Mouse (Mus musculus) embryonic facial prominence, embryonic 15.5 days (tissue): Measurements from ENCODE around the gene Olfr1338. TPM values are rescaled to one million over a fixed set of nuclear protein-coding genes. Genes with fewer than 3 reads are reported as not detected.
"Not testable (repeated sequence)": the region's sequence is repeated elsewhere in the genome, so short reads cannot be mapped to it uniquely, and the experiment has no call there.

Experiments
- ATAC-seq: fragments of 200-750 bp; cut with Nextera tagmentation; 2 replicates; pipeline ENCODE4 v1.8.0; 2017; ENCODE audit warnings: low read depth, moderate TSS enrichment; ENCODE audit not compliant: insufficient number of reproducible peaks, low FRiP score, low TSS enrichment
- H3K27ac ChIP-seq: fragments of 300-500 bp; sonication (generic); replicated peaks from 2 replicates; pipeline ENCODE4 v1.5.1; 2015; ENCODE audit warnings: mild to moderate bottlenecking, inconsistent platforms
- H3K27me3 ChIP-seq: fragments of 300-500 bp; sonication (generic); 2 replicates; pipeline ENCODE4 v1.6.1; 2015; ENCODE audit warnings: inconsistent platforms
- H3K36me3 ChIP-seq: fragments of 300-500 bp; sonication (generic); 2 replicates; pipeline ENCODE4 v1.6.1; 2015; ENCODE audit warnings: mild to moderate bottlenecking, inconsistent platforms
- H3K4me1 ChIP-seq: fragments of 300-500 bp; sonication (generic); 2 replicates; pipeline ENCODE4 v1.6.1; 2015; ENCODE audit warnings: inconsistent platforms
- H3K4me2 ChIP-seq: fragments of 300-500 bp; sonication (generic); replicated peaks from 2 replicates; pipeline ENCODE4 v1.6.1; 2015; ENCODE audit warnings: mild to moderate bottlenecking, inconsistent platforms
- H3K4me3 ChIP-seq: fragments of 300-500 bp; sonication (generic); replicated peaks from 2 replicates; pipeline ENCODE4 v1.5.1; 2015; ENCODE audit warnings: mild to moderate bottlenecking, inconsistent platforms
- H3K9ac ChIP-seq: fragments of 300-500 bp; sonication (generic); 2 replicates; pipeline ENCODE4 v1.6.1; 2015; ENCODE audit warnings: inconsistent platforms
- H3K9me3 ChIP-seq: fragments of 300-500 bp; sonication (generic); replicated peaks from 2 replicates; pipeline ENCODE4 v1.6.1; 2016; ENCODE audit warnings: inconsistent platforms
- WGBS: fragments of 180-500 bp; shearing (Covaris S2); methylation state at CpG from one replicate; pipeline ENCODE4 v1.1.7; 2015; 5-methylcytosine and 5-hydroxymethylcytosine counted together
- polyA plus RNA-seq: library from polyadenylated mRNA; unstranded; fragments of >200 nt; fragmentation: Nextera tagmentation; extraction: Ambion mirVana; gene quantifications from 2 replicates; pipeline ENCODE4 v1.2.1, GENCODE M21; 2015

The Olfr1338 gene
- polyA plus RNA-seq = 0.19 and 0.37 TPM in 2 replicates

GRCm38 (mm10) chr4:118758637-118759036 lies at the start of gene Olfr1338:
Olfr1338 (minus strand) TSS chr4:118758737.
- H3K36me3 ChIP-seq = no peaks in the 10 kb centered on the region
- H3K9me3 ChIP-seq = no peaks in the 10 kb centered on the region
- H3K27me3 ChIP-seq = no peaks in the 10 kb centered on the region
- H3K4me2 ChIP-seq = no peak within 1 kb of the TSS
- H3K27ac ChIP-seq = no peak within 1 kb of the TSS
- H3K4me1 ChIP-seq = no peaks in the 10 kb centered on the region
- ATAC-seq = no peak
- no peak within 1 kb of the TSS for H3K9ac ChIP-seq
- WGBS = 87% methylated on average over 1 of the region's 1 CpGs
- no peak within 1 kb of the TSS for H3K4me3 ChIP-seq

GRCm38 (mm10) chr4:118792796-118793195 lies 34.3 kb upstream of the Olfr1338 start:
- H3K4me3 ChIP-seq, H3K27ac ChIP-seq, ATAC-seq, H3K4me1 ChIP-seq, H3K9me3 ChIP-seq, H3K4me2 ChIP-seq, H3K36me3 ChIP-seq, H3K9ac ChIP-seq, H3K27me3 ChIP-seq: not testable (repeated sequence)

DNA sequence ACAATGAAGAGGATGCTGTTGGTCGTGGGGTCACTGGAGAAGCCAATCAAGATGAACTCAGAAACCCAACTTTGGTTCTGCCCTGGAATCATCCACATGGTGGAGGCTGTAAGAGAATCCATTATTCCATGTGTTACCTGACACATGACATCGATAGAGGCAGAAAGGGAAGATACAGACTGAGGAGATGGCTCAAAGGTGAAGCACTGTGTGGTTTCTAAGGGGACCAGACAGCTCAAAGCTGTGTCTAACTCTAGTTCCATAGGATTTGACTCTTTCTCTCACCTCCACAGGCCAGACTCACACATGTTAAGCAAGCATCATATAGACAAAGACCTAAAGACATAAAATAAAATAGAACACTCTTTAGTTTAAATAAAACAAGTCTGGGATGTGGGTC lies 23.9 kb upstream of the Olfr1338 start, which contains the start of gene Olfr1337:
TSS of gene Olfr1337 (minus strand) at position 101 of the 400 bp plus-strand sequence.
- no peaks in the 10 kb centered on the region for H3K9me3 ChIP-seq
- no peaks in the 10 kb centered on the region for H3K27me3 ChIP-seq
- ATAC-seq = no peak
- 74% methylated on average over 2 of the region's 2 CpGs for WGBS
- H3K27ac ChIP-seq = no peak within 1 kb of the TSS
- H3K4me3 ChIP-seq = no peak within 1 kb of the TSS
- no peaks in the 10 kb centered on the region for H3K36me3 ChIP-seq
- H3K4me2 ChIP-seq = no peak within 1 kb of the TSS
- H3K4me1 ChIP-seq = no peaks in the 10 kb centered on the region
- H3K9ac ChIP-seq = no peak within 1 kb of the TSS

- Histone ChIP-seq H3K4me2 (no peak overlapping the region), H3K27me3 (peaks cover 22% of the 10 kb centered on the region), H3K4me1 (no peaks in the 10 kb centered on the region), H3K9me3 (no peaks in the 10 kb centered on the region), H3K9ac (no peak overlapping the region), H3K27ac (no peak overlapping the region), H3K36me3 (no peaks in the 10 kb centered on the region), H3K4me3 (no peak overlapping the region)
- WGBS = 8% methylated on average over 16 of the region's 16 CpGs
- ATAC-seq = no peak
Measured at GRCm38 (mm10) chr4:118741881-118742280, 16.7 kb downstream of the Olfr1338 start.

GRCm38 (mm10) chr4:118740988-118741698 lies 17.4 kb downstream of the Olfr1338 start:
- H3K9me3 ChIP-seq = no peaks in the 10 kb centered on the region
- ATAC-seq = no peak
- no peak overlapping the region for H3K9ac ChIP-seq
- H3K4me2 ChIP-seq = no peak overlapping the region
- WGBS = 7% methylated on average over 11 of the region's 11 CpGs
- peaks cover 22% of the 10 kb centered on the region for H3K27me3 ChIP-seq
- no peaks in the 10 kb centered on the region for H3K36me3 ChIP-seq
- no peaks in the 10 kb centered on the region for H3K4me1 ChIP-seq
- H3K4me3 ChIP-seq = no peak overlapping the region
- H3K27ac ChIP-seq = no peak overlapping the region

- H3K4me3 ChIP-seq = no peak overlapping the region
- no peak for ATAC-seq
- no peaks in the 10 kb centered on the region for H3K9me3 ChIP-seq
- H3K4me2 ChIP-seq = no peak overlapping the region
- no peaks in the 10 kb centered on the region for H3K4me1 ChIP-seq
- H3K27me3 ChIP-seq = peaks cover 22% of the 10 kb centered on the region
- H3K36me3 ChIP-seq = no peaks in the 10 kb centered on the region
- WGBS = 65% methylated on average over 3 of the region's 3 CpGs
- no peak overlapping the region for H3K9ac ChIP-seq
- no peak overlapping the region for H3K27ac ChIP-seq
Measured at GRCm38 (mm10) chr4:118739574-118739973, 19.0 kb downstream of the Olfr1338 start.

- Histone ChIP-seq H3K9me3 (no peaks in the 10 kb centered on the region), H3K4me3 (no peak within 1 kb of the TSS), H3K4me1 (no peaks in the 10 kb centered on the region), H3K4me2 (no peak within 1 kb of the TSS), H3K27ac (no peak within 1 kb of the TSS), H3K9ac (no peak within 1 kb of the TSS), H3K36me3 (no peaks in the 10 kb centered on the region), H3K27me3 (no peaks in the 10 kb centered on the region)
- 100% methylated on average over 1 of the region's 1 CpGs for WGBS
- no peak for ATAC-seq
Measured at GRCm38 (mm10) chr4:118731875-118732274, 26.7 kb downstream of the Olfr1338 start, which contains the start of gene Olfr1339. Olfr1339 (plus strand) TSS chr4:118732175.

GRCm38 (mm10) chr4:118721742-118722483 lies 36.6 kb downstream of the Olfr1338 start:
- Histone ChIP-seq H3K27me3 (no peaks in the 10 kb centered on the region), H3K4me3 (no peak overlapping the region), H3K4me1 (no peaks in the 10 kb centered on the region), H3K4me2 (no peak overlapping the region), H3K9me3 (no peaks in the 10 kb centered on the region), H3K27ac (no peak overlapping the region), H3K36me3 (no peaks in the 10 kb centered on the region), H3K9ac (no peak overlapping the region)
- ATAC-seq = no peak
- 57% methylated on average over 10 of the region's 10 CpGs for WGBS

DNA sequence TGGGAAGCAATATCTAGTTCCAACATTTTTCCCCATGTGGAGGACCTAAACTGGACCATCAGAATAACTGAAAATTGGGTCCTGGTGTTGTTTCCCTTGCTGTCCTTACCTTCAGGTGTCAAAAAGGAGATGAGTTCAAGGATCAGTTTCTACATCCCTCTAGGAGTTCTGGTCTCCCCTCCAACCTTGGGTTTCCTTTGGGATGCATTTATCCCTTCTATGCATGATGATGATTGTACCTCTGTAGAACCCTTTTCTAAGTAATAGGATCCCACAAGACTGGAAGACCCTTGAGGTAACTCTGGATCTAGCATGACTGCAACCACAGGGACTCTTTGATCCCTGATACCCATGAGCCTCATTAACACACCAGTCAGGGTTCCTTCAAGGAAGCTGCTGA lies 38.7 kb downstream of the Olfr1338 start, which contains the start of gene Olfr1340:
TSS of gene Olfr1340 (plus strand) at position 301 of the 400 bp plus-strand sequence.
- ATAC-seq = no peak
- Histone ChIP-seq H3K4me2 (no peak within 1 kb of the TSS), H3K9me3 (no peaks in the 10 kb centered on the region), H3K4me1 (no peaks in the 10 kb centered on the region), H3K36me3 (no peaks in the 10 kb centered on the region), H3K27me3 (no peaks in the 10 kb centered on the region), H3K27ac (no peak within 1 kb of the TSS), H3K9ac (no peak within 1 kb of the TSS), H3K4me3 (no peak within 1 kb of the TSS)

DNA sequence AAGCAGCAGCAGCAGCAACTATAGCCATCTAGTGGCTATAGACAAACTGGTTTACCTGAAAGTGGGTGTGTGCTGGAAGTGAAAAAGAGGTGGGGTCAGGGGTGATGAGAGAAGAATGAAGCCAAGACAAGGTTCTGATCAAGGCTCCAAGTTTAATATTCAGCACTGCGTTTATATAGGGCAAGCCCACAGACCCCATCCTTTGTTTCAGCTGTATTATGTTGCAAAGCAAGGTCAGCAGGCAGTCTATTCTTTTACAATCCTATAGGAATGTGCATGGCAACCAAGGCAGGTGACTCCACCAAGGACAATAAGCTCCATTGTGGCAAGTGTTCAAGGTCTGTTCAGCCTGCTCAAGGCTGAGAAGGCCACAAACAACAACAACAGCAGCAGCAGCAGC lies 46.9 kb downstream of the Olfr1338 start:
- no peaks in the 10 kb centered on the region for H3K9me3 ChIP-seq
- no peaks in the 10 kb centered on the region for H3K27me3 ChIP-seq
- no peak overlapping the region for H3K4me2 ChIP-seq
- H3K4me1 ChIP-seq = no peaks in the 10 kb centered on the region
- no peak overlapping the region for H3K9ac ChIP-seq
- H3K27ac ChIP-seq = no peak overlapping the region
- H3K4me3 ChIP-seq = no peak overlapping the region
- no peaks in the 10 kb centered on the region for H3K36me3 ChIP-seq
- 33% methylated on average over 1 of the region's 1 CpGs for WGBS
- ATAC-seq = no peak

GRCm38 (mm10) chr4:118708086-118708485 lies 50.5 kb downstream of the Olfr1338 start:
- Histone ChIP-seq H3K27ac (no peak overlapping the region), H3K27me3 (no peaks in the 10 kb centered on the region), H3K4me2 (no peak overlapping the region), H3K4me1 (no peaks in the 10 kb centered on the region), H3K9ac (no peak overlapping the region), H3K9me3 (no peaks in the 10 kb centered on the region), H3K36me3 (no peaks in the 10 kb centered on the region), H3K4me3 (no peak overlapping the region)
- ATAC-seq = no peak
- 87% methylated on average over 5 of the region's 5 CpGs for WGBS
